Mouse (Mus musculus): ENCODE measurements around the gene Dnah2. TPM values are rescaled to one million over a fixed set of nuclear protein-coding genes. Genes with fewer than 3 reads are reported as not detected.

Gene Dnah2
- polyA plus RNA-seq, 1 experiment from 2014 or later: 3.0 TPM

DNA sequence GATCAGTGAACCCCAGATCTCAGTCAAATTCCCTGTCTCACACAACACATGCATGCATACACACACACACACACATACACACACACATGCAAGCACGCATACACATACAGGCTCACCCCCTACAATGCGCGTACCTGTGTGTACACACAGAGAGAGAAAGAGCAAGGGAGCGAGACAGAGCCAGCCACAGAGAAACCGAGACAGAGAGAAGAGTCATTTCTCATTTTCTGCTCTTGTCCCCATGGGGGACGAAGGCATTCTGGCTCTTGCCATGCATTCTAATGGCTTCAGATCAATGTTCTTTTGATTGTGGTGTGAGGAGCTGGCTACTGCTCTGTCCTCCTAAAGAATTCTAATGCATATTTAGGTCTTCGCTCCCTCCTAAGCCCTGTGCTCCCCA, 101.6 kb downstream of the Dnah2 start:
- H3K9me3 ChIP-seq (ENCODE audit: control insufficient read depth, low read length): no peaks in the 10 kb centered on the region
- H3K4me2 ChIP-seq (ENCODE audit: low read length): no peak overlapping the region
- no peak overlapping the region for H3K4me3 ChIP-seq (ENCODE audit: low read length)
- no peaks in the 10 kb centered on the region for H3K36me3 ChIP-seq (ENCODE audit: control insufficient read depth, insufficient read depth, low read length)
- H3K27me3 ChIP-seq (replicated peaks; ENCODE audit: control insufficient read depth, insufficient read depth, low read length): no peaks in the 10 kb centered on the region
- 62% methylated on average over 7 of the region's 7 CpGs for WGBS
- H3K27ac ChIP-seq (ENCODE audit: low read depth, low read length): no peak overlapping the region
- H3K4me1 ChIP-seq (ENCODE audit: control insufficient read depth, insufficient read depth, low read depth, low read length): no peaks in the 10 kb centered on the region; the same call in none of the 2 replicates
- no peak; the same call in 1 of the 2 replicates for ATAC-seq
- H3K9ac ChIP-seq (ENCODE audit: low read depth, low read length): no peak overlapping the region

DNA sequence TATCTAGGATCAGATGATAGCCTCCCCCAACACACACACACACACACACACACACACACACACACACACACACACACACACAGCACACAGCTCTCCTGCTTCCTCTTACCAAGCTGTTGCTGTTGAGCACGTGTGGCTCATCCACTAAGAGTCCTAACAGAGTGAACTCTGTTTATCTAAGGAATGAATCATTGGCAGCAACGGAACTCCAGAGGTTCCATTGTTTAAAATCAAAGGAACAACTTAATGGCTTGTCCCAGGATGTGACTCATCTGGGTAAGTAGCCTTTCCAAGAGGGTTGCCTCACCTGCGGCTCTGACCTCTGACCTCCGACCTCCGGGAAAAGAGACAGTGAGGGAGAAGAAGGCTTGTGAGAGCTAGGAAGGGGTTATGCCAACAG, 105.6 kb downstream of the Dnah2 start:
- ATAC-seq: no peak
- H3K4me2 ChIP-seq (ENCODE audit: low read length): no peak overlapping the region
- no peaks in the 10 kb centered on the region; the same call in 1 of the 2 replicates for H3K4me1 ChIP-seq (ENCODE audit: control insufficient read depth, insufficient read depth, low read depth, low read length)
- H3K9me3 ChIP-seq (ENCODE audit: control insufficient read depth, low read length): no peaks in the 10 kb centered on the region
- 54% methylated on average over 5 of the region's 5 CpGs for WGBS
- H3K4me3 ChIP-seq (ENCODE audit: low read length): no peak overlapping the region
- H3K27ac ChIP-seq (ENCODE audit: low read depth, low read length): no peak overlapping the region
- H3K27me3 ChIP-seq (replicated peaks; ENCODE audit: control insufficient read depth, insufficient read depth, low read length): no peaks in the 10 kb centered on the region
- H3K36me3 ChIP-seq (ENCODE audit: control insufficient read depth, insufficient read depth, low read length): no peaks in the 10 kb centered on the region
- no peak overlapping the region for H3K9ac ChIP-seq (ENCODE audit: low read depth, low read length)

GRCm38 (mm10) chr11:69437291-69437690, 111.6 kb downstream of the Dnah2 start:
- no peak overlapping the region for H3K9ac ChIP-seq (ENCODE audit: low read depth, low read length)
- WGBS: 48% methylated on average over 3 of the region's 3 CpGs

GRCm38 (mm10) chr11:69433189-69433588, 115.7 kb downstream of the Dnah2 start:
- H3K36me3 ChIP-seq (ENCODE audit: control insufficient read depth, insufficient read depth, low read length): no peaks in the 10 kb centered on the region
- H3K9me3 ChIP-seq (ENCODE audit: control insufficient read depth, low read length): no peaks in the 10 kb centered on the region
- H3K4me2 ChIP-seq (ENCODE audit: low read length): no peak overlapping the region
- H3K4me1 ChIP-seq (ENCODE audit: control insufficient read depth, insufficient read depth, low read depth, low read length): peaks cover 3% of the 10 kb centered on the region
- no peaks in the 10 kb centered on the region for H3K27me3 ChIP-seq (replicated peaks; ENCODE audit: control insufficient read depth, insufficient read depth, low read length)
- H3K9ac ChIP-seq (ENCODE audit: low read depth, low read length): no peak overlapping the region
- no peak overlapping the region for H3K27ac ChIP-seq (ENCODE audit: low read depth, low read length)
- WGBS: 59% methylated on average over 6 of the region's 6 CpGs
- H3K4me3 ChIP-seq (ENCODE audit: low read length): no peak overlapping the region
- no peak for ATAC-seq

More at GRCm38 (mm10) chr11:69437291-69437690, 111.6 kb downstream of the Dnah2 start:
- Histone ChIP-seq H3K4me3 (ENCODE audit: low read length) (no peak overlapping the region), H3K27me3 (replicated peaks; ENCODE audit: control insufficient read depth, insufficient read depth, low read length) (no peaks in the 10 kb centered on the region), H3K9me3 (ENCODE audit: control insufficient read depth, low read length) (no peaks in the 10 kb centered on the region), H3K4me2 (ENCODE audit: low read length) (no peak overlapping the region), H3K4me1 (ENCODE audit: control insufficient read depth, insufficient read depth, low read depth, low read length) (peaks cover under 1% of the 10 kb centered on the region), H3K27ac (ENCODE audit: low read depth, low read length) (no peak overlapping the region), H3K36me3 (ENCODE audit: control insufficient read depth, insufficient read depth, low read length) (no peaks in the 10 kb centered on the region)
- no peak for ATAC-seq

GRCm38 (mm10) chr11:69432640-69432982, 116.3 kb downstream of the Dnah2 start:
- 74% methylated on average over 11 of the region's 11 CpGs for WGBS
- Histone ChIP-seq H3K9me3 (ENCODE audit: control insufficient read depth, low read length) (no peaks in the 10 kb centered on the region), H3K9ac (ENCODE audit: low read depth, low read length) (no peak overlapping the region), H3K4me1 (ENCODE audit: control insufficient read depth, insufficient read depth, low read depth, low read length) (peaks cover 3% of the 10 kb centered on the region), H3K4me2 (ENCODE audit: low read length) (no peak overlapping the region), H3K36me3 (ENCODE audit: control insufficient read depth, insufficient read depth, low read length) (no peaks in the 10 kb centered on the region), H3K4me3 (ENCODE audit: low read length) (no peak overlapping the region), H3K27me3 (replicated peaks; ENCODE audit: control insufficient read depth, insufficient read depth, low read length) (no peaks in the 10 kb centered on the region), H3K27ac (ENCODE audit: low read depth, low read length) (no peak overlapping the region)
- no peak; the same call in 1 of the 2 replicates for ATAC-seq

DNA sequence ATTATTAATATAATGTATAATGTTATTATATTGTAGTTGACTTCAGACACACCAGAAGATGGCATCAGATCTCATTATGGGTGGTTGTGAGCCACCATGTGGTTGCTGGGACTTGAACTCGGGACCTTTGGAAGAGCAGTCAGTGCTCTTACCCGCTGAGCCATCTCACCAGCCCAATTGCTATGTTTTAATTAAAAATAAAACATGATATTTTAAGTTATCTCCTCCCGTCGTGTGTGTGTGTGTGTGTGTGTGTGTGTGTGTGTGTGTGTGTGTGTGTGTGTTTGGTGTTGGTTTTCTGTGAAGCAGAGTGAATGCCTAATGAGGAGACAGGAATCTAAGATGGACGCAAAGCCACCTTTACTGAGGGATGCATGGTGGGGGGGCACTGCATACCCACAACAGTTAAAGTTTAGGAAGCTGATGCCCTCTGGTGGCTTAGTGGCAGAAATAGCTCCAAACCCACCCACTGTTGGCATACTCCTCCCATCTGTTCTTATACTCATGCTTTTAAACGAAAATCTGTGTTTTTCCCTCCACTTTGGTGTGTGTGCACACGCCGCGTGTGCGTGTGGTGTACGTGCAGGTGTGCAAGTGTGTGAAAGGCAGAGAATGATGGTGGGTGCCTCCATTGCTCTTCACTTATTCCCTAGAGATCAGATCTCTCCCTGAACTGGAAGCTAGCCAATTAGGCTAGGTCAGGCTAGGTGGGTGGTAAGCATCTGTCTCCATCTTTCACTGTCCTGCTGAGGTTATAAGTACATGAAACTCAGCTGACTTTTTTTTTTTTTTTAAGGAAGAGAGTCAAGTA, 116.9 kb downstream of the Dnah2 start:
- Histone ChIP-seq H3K27me3 (replicated peaks; ENCODE audit: control insufficient read depth, insufficient read depth, low read length) (no peaks in the 10 kb centered on the region), H3K4me3 (ENCODE audit: low read length) (no peak overlapping the region), H3K9me3 (ENCODE audit: control insufficient read depth, low read length) (no peaks in the 10 kb centered on the region), H3K9ac (ENCODE audit: low read depth, low read length) (peak overlapping the region; percentile 9; the same call in 1 of the 2 replicates), H3K4me1 (ENCODE audit: control insufficient read depth, insufficient read depth, low read depth, low read length) (peaks cover 3% of the 10 kb centered on the region), H3K36me3 (ENCODE audit: control insufficient read depth, insufficient read depth, low read length) (no peaks in the 10 kb centered on the region), H3K4me2 (ENCODE audit: low read length) (0 out of 2 replicates have a peak overlapping the region, but pooled peaks have one; percentile 2), H3K27ac (ENCODE audit: low read depth, low read length) (no peak overlapping the region)
- peak; percentile 85 for ATAC-seq
- WGBS: 32% methylated on average over 11 of the region's 11 CpGs

- Histone ChIP-seq H3K4me3 (ENCODE audit: low read length) (no peak overlapping the region), H3K36me3 (ENCODE audit: control insufficient read depth, insufficient read depth, low read length) (no peaks in the 10 kb centered on the region), H3K27ac (ENCODE audit: low read depth, low read length) (no peak overlapping the region), H3K4me2 (ENCODE audit: low read length) (no peak overlapping the region), H3K9ac (ENCODE audit: low read depth, low read length) (no peak overlapping the region; the same call in 1 of the 2 replicates), H3K4me1 (ENCODE audit: control insufficient read depth, insufficient read depth, low read depth, low read length) (peaks cover 3% of the 10 kb centered on the region), H3K27me3 (replicated peaks; ENCODE audit: control insufficient read depth, insufficient read depth, low read length) (no peaks in the 10 kb centered on the region), H3K9me3 (ENCODE audit: control insufficient read depth, low read length) (no peaks in the 10 kb centered on the region)
- no peak for ATAC-seq
- 89% methylated on average over 15 of the region's 15 CpGs for WGBS
Observed at GRCm38 (mm10) chr11:69430631-69431030, 118.3 kb downstream of the Dnah2 start.

GRCm38 (mm10) chr11:69429313-69429712, 119.6 kb downstream of the Dnah2 start:
- Histone ChIP-seq H3K9ac (ENCODE audit: low read depth, low read length) (no peak overlapping the region), H3K4me3 (ENCODE audit: low read length) (no peak overlapping the region), H3K27ac (ENCODE audit: low read depth, low read length) (no peak overlapping the region), H3K4me1 (ENCODE audit: control insufficient read depth, insufficient read depth, low read depth, low read length) (peaks cover 3% of the 10 kb centered on the region), H3K9me3 (ENCODE audit: control insufficient read depth, low read length) (no peaks in the 10 kb centered on the region), H3K27me3 (replicated peaks; ENCODE audit: control insufficient read depth, insufficient read depth, low read length) (no peaks in the 10 kb centered on the region), H3K36me3 (ENCODE audit: control insufficient read depth, insufficient read depth, low read length) (no peaks in the 10 kb centered on the region), H3K4me2 (ENCODE audit: low read length) (no peak overlapping the region)
- no peak for ATAC-seq
- 51% methylated on average over 2 of the region's 2 CpGs for WGBS

- H3K27ac ChIP-seq (ENCODE audit: low read depth, low read length): no peak overlapping the region
- H3K4me3 ChIP-seq (ENCODE audit: low read length): no peak overlapping the region
- WGBS: 41% methylated on average over 4 of the region's 4 CpGs
- H3K36me3 ChIP-seq (ENCODE audit: control insufficient read depth, insufficient read depth, low read length): no peaks in the 10 kb centered on the region
- H3K4me1 ChIP-seq (ENCODE audit: control insufficient read depth, insufficient read depth, low read depth, low read length): peaks cover 3% of the 10 kb centered on the region
- no peak overlapping the region for H3K9ac ChIP-seq (ENCODE audit: low read depth, low read length)
- no peak for ATAC-seq
- H3K9me3 ChIP-seq (ENCODE audit: control insufficient read depth, low read length): no peaks in the 10 kb centered on the region
- no peaks in the 10 kb centered on the region for H3K27me3 ChIP-seq (replicated peaks; ENCODE audit: control insufficient read depth, insufficient read depth, low read length)
- H3K4me2 ChIP-seq (ENCODE audit: low read length): no peak overlapping the region
Observed at GRCm38 (mm10) chr11:69428751-69429150, 120.2 kb downstream of the Dnah2 start.
